Mouse (Mus musculus) cerebellum, adult 2 months (tissue): ENCODE results near the gene B4galnt2.

Experiments used
- CTCF ChIP-seq: fragments of 200-500 bp; IDR thresholded peaks from 2 replicates; pipeline ENCODE4 v1.5.1; 2011; ENCODE audit warnings: low read depth, mild to moderate bottlenecking, control low read depth, low read length, moderate library complexity, borderline replicate concordance; ENCODE audit not compliant: insufficient read depth
- POLR2A ChIP-seq: fragments of 200-500 bp; IDR thresholded peaks from 2 replicates; pipeline ENCODE4 v1.6.1; 2011; ENCODE audit warnings: low read length, control low read depth, borderline replicate concordance; ENCODE audit not compliant: insufficient read depth

GRCm38 (mm10) chr11:95945838-95946472 lies 31.3 kb upstream of the B4galnt2 start:
- TF ChIP-seq CTCF (no peak), POLR2A (no peak)
